In genomic region chr2:163718526-163718925, GRCm38 (mm10) we compare ENCODE assay signal across 9 mouse cellular contexts. TPM values are rescaled to one million over a fixed set of nuclear protein-coding genes. Genes with fewer than 3 reads are reported as not detected.
DNase-seq lines count a peak whose midpoint lies in the region; ATAC-seq and TF ChIP-seq lines count a peak whose summit lies in the region.
"Had no signal": no experiment of that assay in that cellular context is flagged by ENCODE, and none has a peak within 500 bp of the region (broad histone marks: within the 10 kb centered on the region; RNA-seq: fewer than 3 reads in every experiment).

No protein-coding gene starts in this region.

- H3K27me3 ChIP-seq in forebrain, postnatal 0 days (ENCODE audit: insufficient read depth, low read length): no peaks in the 10 kb centered on the region
- no peaks in the 10 kb centered on the region for H3K27me3 ChIP-seq in forebrain, embryonic 13.5 days
- H3K27me3 ChIP-seq in kidney, adult 2 months (replicated peaks; ENCODE audit: control insufficient read depth, insufficient read depth, low read length): no peaks in the 10 kb centered on the region
- H3K27me3 ChIP-seq in embryonic facial prominence, embryonic 15.5 days: no peaks in the 10 kb centered on the region
- H3K27me3 ChIP-seq in liver, embryonic 13.5 days: no peaks in the 10 kb centered on the region

- TF ChIP-seq CTCF in forebrain, postnatal 0 days (IDR thresholded peaks at IDR 0.05; ENCODE audit: low read depth): no peak
- 0 out of 2 replicates have a peak, but pooled peaks have one; percentile 2 for TF ChIP-seq CTCF in kidney, adult 2 months (conservative IDR thresholded peaks at IDR 0.05; ENCODE audit: insufficient read depth, insufficient read length, low read depth, low read length)

- DNase-seq in forebrain, postnatal 0 days: no peak
- peak; percentile 67 for DNase-seq in kidney, adult 2 months
- no peak for DNase-seq in kidney, postnatal 14 days
- no peak for DNase-seq in liver, embryonic 13.5 days
- DNase-seq in lung, postnatal 14 days: no peak

- H3K36me3 ChIP-seq in forebrain, postnatal 0 days (ENCODE audit: insufficient read depth): no peaks in the 10 kb centered on the region
- H3K36me3 ChIP-seq in forebrain, embryonic 13.5 days (ENCODE audit: poor library complexity, severe bottlenecking): peaks cover 10% of the 10 kb centered on the region; the same call in 1 of the 2 replicates
- H3K36me3 ChIP-seq in kidney, adult 2 months (ENCODE audit: control insufficient read depth, insufficient read depth, low read length): no peaks in the 10 kb centered on the region
- H3K36me3 ChIP-seq in embryonic facial prominence, embryonic 15.5 days: 0 out of 2 replicates have a peak, but pooled peaks cover 9% of the 10 kb centered on the region
- peaks cover 28% of the 10 kb centered on the region for H3K36me3 ChIP-seq in liver, embryonic 13.5 days

- no peaks in the 10 kb centered on the region for H3K9me3 ChIP-seq in forebrain, postnatal 0 days (ENCODE audit: low read length)
- no peaks in the 10 kb centered on the region for H3K9me3 ChIP-seq in forebrain, embryonic 13.5 days (replicated peaks)
- no peaks in the 10 kb centered on the region for H3K9me3 ChIP-seq in embryonic facial prominence, embryonic 15.5 days (replicated peaks)
- H3K9me3 ChIP-seq in liver, embryonic 13.5 days (replicated peaks): no peaks in the 10 kb centered on the region

- 0 out of 2 replicates have a peak overlapping the region, but pooled peaks have one; percentile 0 for H3K9ac ChIP-seq in forebrain, postnatal 0 days
- no peak overlapping the region for H3K9ac ChIP-seq in forebrain, embryonic 13.5 days
- no peak overlapping the region for H3K9ac ChIP-seq in embryonic facial prominence, embryonic 15.5 days
- 0 out of 2 replicates have a peak overlapping the region, but pooled peaks have one; percentile 31 for H3K9ac ChIP-seq in liver, embryonic 13.5 days

- no peak for ATAC-seq in forebrain, postnatal 0 days
- ATAC-seq in forebrain, embryonic 13.5 days: no peak
- ATAC-seq in embryonic facial prominence, embryonic 15.5 days (ENCODE audit: insufficient number of reproducible peaks, low FRiP score, low TSS enrichment, low read depth): peak; percentile 32
- ATAC-seq in liver, embryonic 13.5 days (ENCODE audit: low read depth): no peak
- ATAC-seq in monocyte, adult 5-6 weeks (replicated peaks; ENCODE audit: insufficient number of reproducible peaks, low FRiP score, low TSS enrichment, poor library complexity, severe bottlenecking): no peak

- no peak for TF ChIP-seq POLR2A in kidney, adult 2 months (IDR thresholded peaks at IDR 0.05; ENCODE audit: low read depth, low read length)

- no peak overlapping the region for H3K4me3 ChIP-seq in forebrain, postnatal 0 days (ENCODE audit: low read depth, low read length)
- no peak overlapping the region for H3K4me3 ChIP-seq in forebrain, embryonic 13.5 days
- no peak overlapping the region for H3K4me3 ChIP-seq in kidney, adult 2 months (ENCODE audit: insufficient read depth, low read depth, low read length)
- no peak overlapping the region for H3K4me3 ChIP-seq in embryonic facial prominence, embryonic 15.5 days (replicated peaks)
- H3K4me3 ChIP-seq in liver, embryonic 13.5 days (replicated peaks): no peak overlapping the region
- H3K4me3 ChIP-seq: myocyte had no signal

- 58% methylated on average over 2 of the region's 2 CpGs for WGBS in forebrain, postnatal 0 days
- 82% methylated on average over 2 of the region's 2 CpGs for WGBS in forebrain, embryonic 13.5 days
- 9% methylated on average over 2 of the region's 2 CpGs for WGBS in kidney, adult 2 months
- 71% methylated on average over 2 of the region's 2 CpGs for WGBS in embryonic facial prominence, embryonic 15.5 days
- 56% methylated on average over 2 of the region's 2 CpGs for WGBS in liver, embryonic 13.5 days (ENCODE audit: insufficient replicate concordance)

- H3K27ac ChIP-seq in forebrain, postnatal 0 days (ENCODE audit: low read depth, low read length): peak overlapping the region; percentile 57; the same call in 1 of the 2 replicates
- H3K27ac ChIP-seq in forebrain, embryonic 13.5 days: no peak overlapping the region
- H3K27ac ChIP-seq in kidney, adult 2 months (ENCODE audit: insufficient read depth, low read depth, low read length): no peak overlapping the region
- peak overlapping the region; percentile 51; the same call in 1 of the 2 replicates for H3K27ac ChIP-seq in embryonic facial prominence, embryonic 15.5 days (replicated peaks)
- peak overlapping the region; percentile 48; the same call in 1 of the 2 replicates for H3K27ac ChIP-seq in liver, embryonic 13.5 days

- H3K4me2 ChIP-seq in forebrain, postnatal 0 days (ENCODE audit: low read depth): no peak overlapping the region
- H3K4me2 ChIP-seq in forebrain, embryonic 13.5 days: no peak overlapping the region
- H3K4me2 ChIP-seq in embryonic facial prominence, embryonic 15.5 days (replicated peaks): no peak overlapping the region
- 0 out of 2 replicates have a peak overlapping the region, but pooled peaks have one; percentile 37 for H3K4me2 ChIP-seq in liver, embryonic 13.5 days

- H3K4me1 ChIP-seq in forebrain, postnatal 0 days (ENCODE audit: insufficient read depth): no peaks in the 10 kb centered on the region; the same call in 1 of the 2 replicates
- H3K4me1 ChIP-seq in forebrain, embryonic 13.5 days: peaks cover 39% of the 10 kb centered on the region
- H3K4me1 ChIP-seq in kidney, adult 2 months (ENCODE audit: control insufficient read depth, insufficient read depth, low read length): peaks cover 4% of the 10 kb centered on the region
- H3K4me1 ChIP-seq in embryonic facial prominence, embryonic 15.5 days: peaks cover 19% of the 10 kb centered on the region
- H3K4me1 ChIP-seq in liver, embryonic 13.5 days (replicated peaks): peaks cover 39% of the 10 kb centered on the region

RNA-seq across cellular contexts. Expression of gene Ada, which starts 31.5 kb away (rescaled TPM):
- total RNA-seq in forebrain, postnatal 0 days (2014; rRNA removed): 4.3 and 6.2 TPM in 2 replicates
- polyA plus RNA-seq in forebrain, postnatal 0 days (2015; fragmentation: Nextera tagmentation; extraction: Ambion mirVana): 4.6 and 5.4 TPM in 2 replicates
- 6.6 and 7.3 TPM in 2 replicates for polyA plus RNA-seq in forebrain, embryonic 13.5 days (2015; fragmentation: Nextera tagmentation; extraction: Ambion mirVana)
- polyA plus RNA-seq in kidney, adult 2 months (2012; rRNA removed): 1.8 and 2.4 TPM in 2 replicates
- polyA plus RNA-seq in embryonic facial prominence, embryonic 15.5 days (2015; fragmentation: Nextera tagmentation; extraction: Ambion mirVana): 8.1 and 8.4 TPM in 2 replicates
- polyA plus RNA-seq in liver, embryonic 13.5 days (2015; fragmentation: Nextera tagmentation; extraction: Ambion mirVana): 5.5 and 6.6 TPM in 2 replicates
- 2.3 to 4.2 TPM (median 3.8 TPM) in 3 replicates for total RNA-seq in monocyte, adult 5-6 weeks (2017)

Comparison
In these comparisons a context has a peak if more than half of its experiments do, and no peak if none do; other contexts are left out.
1. H3K27ac ChIP-seq: peak in forebrain, postnatal 0 days (single experiment), embryonic facial prominence, embryonic 15.5 days (single experiment) and liver, embryonic 13.5 days (single experiment); none in forebrain, embryonic 13.5 days (single experiment) and kidney, adult 2 months (single experiment).
2. H3K9ac ChIP-seq: peak in forebrain, postnatal 0 days (single experiment) and liver, embryonic 13.5 days (single experiment); none in forebrain, embryonic 13.5 days (single experiment) and embryonic facial prominence, embryonic 15.5 days (single experiment).